Mouse (Mus musculus) ES-CJ7 (cell line): ENCODE measurements around the gene Shisa9.
"Not testable (repeated sequence)": the region's sequence is repeated elsewhere in the genome, so short reads cannot be mapped to it uniquely, and the experiment has no call there.

Source experiments
- DNase-seq: peaks from one replicate; pipeline ENCODE4 v3.0.0; 2011; ENCODE audit warnings: low read depth, low spot score

Gene Shisa9

GRCm38 (mm10) chr16:11983616-11984270 is at the start of gene Shisa9:
Shisa9 (plus strand) TSS chr16:11984113.
- peak; percentile 65 for DNase-seq

DNA sequence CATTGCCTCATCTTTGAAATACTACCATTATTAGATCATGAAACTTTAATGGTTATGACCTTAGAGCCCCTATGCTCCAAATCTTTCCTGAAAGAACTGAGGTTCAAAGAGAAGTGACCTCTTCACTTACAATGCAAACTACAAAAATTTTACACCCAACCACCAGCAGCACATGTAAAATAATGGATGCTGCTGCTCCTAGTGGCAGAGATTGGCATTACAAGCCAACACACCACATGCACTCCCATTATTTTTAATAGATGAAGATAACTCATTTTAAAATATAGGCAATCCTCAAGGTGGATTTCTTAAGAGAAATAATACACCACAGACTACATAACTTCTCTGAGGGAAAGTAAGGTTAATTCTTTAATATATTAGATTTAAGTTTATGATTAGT is 43.4 kb upstream of the Shisa9 start:
- DNase-seq = peak; percentile 18

DNA sequence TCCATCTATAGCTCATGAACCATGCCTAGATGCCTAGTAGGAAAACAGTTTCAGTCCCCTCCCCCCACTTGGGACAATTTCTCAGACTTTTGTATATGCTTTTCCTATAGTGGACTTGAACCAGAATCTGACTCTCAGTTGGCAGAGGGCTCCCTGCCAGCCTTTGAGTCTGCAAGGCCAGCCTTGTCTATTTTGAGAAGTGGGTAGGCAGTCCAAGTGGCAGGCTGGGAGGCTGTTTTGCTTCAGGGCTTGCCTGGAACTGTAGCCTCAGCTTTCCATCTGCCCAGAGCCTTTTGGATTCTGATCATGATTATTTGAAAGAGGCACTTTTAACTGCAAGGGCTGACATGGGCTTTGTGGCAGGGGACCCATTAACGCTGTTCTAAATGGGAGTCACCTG is 23.2 kb upstream of the Shisa9 start:
- DNase-seq = no peak

- DNase-seq = peak; percentile 73
These were observed 17.9 kb upstream of the Shisa9 start for GRCm38 (mm10) chr16:11966041-11966440.

DNA sequence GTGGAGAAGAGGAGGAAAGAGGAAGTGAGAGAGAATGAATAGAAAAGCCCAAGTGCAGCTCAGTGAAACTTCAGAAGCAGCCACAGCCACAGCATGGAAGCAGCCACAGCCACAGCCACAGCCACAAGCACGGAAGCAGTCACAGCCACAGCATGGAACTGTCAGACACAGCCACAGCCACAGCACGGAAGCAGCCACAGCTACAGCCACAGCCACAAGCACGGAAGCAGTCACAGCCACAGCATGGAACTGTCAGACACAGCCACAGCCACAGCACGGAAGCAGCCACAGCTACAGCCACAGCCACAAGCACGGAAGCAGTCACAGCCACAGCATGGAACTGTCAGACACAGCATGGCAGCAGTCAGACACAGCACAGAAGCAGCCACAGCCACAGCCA is 17.1 kb upstream of the Shisa9 start:
- not testable (repeated sequence) for DNase-seq

DNA sequence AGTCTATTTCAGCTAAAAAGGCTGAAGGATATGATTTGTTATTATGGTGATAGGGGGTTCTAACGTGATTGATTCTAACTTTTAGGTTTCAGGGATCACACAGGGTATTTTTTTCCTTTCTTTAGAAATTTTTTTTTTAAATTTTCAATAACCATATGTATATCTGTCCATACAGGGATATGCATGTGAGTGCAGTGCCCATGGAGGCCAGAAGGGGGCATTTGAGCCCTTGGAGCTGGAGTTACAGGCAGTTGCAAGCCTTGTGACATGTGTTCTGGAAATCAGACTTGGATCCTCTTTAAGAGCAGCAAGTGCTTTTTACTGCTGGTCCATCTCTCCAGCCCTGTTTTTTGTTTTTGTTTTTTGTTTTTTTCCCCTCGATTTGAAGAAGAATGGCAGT is 16.3 kb upstream of the Shisa9 start:
- DNase-seq = no peak

- DNase-seq = no peak
These were observed 10.2 kb upstream of the Shisa9 start for GRCm38 (mm10) chr16:11973707-11974106.

- DNase-seq = no peak
These were observed 7.2 kb upstream of the Shisa9 start for GRCm38 (mm10) chr16:11976737-11977136.

- peak; percentile 14 for DNase-seq
These were observed 3.1 kb upstream of the Shisa9 start for GRCm38 (mm10) chr16:11980764-11981163.

- no peak for DNase-seq
These were observed 752 bp upstream of the Shisa9 start for GRCm38 (mm10) chr16:11983106-11983615.

GRCm38 (mm10) chr16:11984271-11984791 is 418 bp downstream of the Shisa9 start:
- no peak for DNase-seq

GRCm38 (mm10) chr16:11987056-11987455 is 3.1 kb downstream of the Shisa9 start:
- DNase-seq = no peak

- DNase-seq = no peak
These were observed 21.3 kb downstream of the Shisa9 start for GRCm38 (mm10) chr16:12005177-12005576.

DNA sequence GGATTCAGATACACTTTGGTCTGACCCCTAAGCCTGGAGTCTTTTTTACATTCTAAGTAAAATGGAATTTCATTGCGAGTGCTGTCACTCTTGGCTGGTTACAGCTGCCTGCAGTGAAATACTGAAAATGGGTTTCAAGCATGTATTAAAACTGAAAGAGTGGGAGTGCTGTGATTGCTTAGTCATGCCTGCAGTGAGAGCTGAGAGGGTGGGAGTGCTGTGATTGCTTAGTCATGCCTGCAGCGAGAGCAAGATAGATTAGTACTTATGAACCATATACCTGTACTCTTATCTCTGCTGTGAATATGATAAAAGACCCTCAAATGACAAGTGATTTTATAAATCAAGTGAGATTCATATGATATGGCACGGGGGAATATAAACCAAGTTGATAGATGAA is 26.2 kb downstream of the Shisa9 start:
- DNase-seq = no peak

GRCm38 (mm10) chr16:12012747-12013146 is 28.8 kb downstream of the Shisa9 start:
- no peak for DNase-seq

- DNase-seq = no peak
These were observed 30.6 kb downstream of the Shisa9 start for GRCm38 (mm10) chr16:12014523-12014922.

DNA sequence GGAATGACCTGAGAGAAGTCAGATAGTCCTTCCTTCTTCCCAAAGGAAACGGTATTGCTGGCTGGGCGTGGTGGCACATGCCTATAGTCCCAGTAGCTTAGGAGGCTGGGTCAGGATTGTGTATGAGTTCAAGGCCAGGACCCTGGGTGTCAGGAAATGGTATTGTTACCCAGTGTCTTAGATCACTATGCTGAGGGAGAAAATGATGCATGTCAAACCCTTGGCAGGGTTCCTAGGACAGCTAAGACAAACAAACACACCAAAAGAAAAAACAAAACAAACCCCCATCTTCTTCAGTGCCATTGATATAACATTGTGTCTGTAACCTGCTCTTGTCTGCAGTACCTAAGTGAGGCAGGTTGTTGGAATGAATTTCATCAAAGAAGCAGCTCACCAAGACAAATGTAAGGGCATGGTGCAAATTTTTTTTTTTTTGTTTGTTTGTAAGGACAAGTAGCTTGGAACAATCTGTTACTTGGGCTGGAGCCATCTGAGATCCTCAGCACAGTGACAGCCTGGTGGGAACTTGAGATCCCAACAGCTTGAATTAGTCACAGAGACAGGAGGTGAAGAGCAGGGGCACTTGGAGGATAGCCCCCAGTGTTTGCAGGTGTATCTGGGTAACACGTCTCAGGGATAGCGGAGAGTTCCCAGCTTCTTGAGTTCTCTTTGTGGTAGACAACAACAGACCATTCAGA is 34.2 kb downstream of the Shisa9 start:
- no peak for DNase-seq

DNA sequence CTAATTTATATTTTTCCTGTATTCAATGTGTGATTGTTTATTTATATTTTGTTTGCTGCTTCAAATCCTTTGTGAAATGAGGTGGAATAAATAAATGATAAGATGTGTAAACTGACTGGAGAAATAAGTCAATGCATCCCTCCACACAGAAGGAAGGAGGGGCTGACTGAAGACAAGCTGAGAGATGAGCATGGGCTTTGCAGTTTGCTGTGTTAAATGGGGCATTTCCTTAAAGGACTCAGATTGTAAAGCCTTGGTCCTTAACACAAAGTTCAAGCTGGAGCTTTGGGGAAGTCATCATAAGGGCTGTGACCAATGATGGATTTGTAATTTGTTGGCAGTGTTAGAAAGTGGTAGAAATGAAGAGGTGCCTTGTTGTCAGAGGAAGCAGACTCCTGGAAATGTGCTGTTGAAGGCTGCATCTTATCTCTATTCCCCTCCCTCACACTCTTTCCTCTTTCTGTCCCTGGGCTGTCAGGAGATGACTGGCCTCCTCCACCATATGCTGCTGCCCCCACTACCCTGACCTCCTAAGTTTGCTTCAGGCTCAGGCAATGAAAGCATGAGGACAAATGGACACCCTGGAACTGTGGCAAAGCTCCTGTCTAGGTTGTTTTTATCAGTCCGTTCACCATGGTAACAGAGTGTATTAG is 36.3 kb downstream of the Shisa9 start:
- no peak for DNase-seq

DNA sequence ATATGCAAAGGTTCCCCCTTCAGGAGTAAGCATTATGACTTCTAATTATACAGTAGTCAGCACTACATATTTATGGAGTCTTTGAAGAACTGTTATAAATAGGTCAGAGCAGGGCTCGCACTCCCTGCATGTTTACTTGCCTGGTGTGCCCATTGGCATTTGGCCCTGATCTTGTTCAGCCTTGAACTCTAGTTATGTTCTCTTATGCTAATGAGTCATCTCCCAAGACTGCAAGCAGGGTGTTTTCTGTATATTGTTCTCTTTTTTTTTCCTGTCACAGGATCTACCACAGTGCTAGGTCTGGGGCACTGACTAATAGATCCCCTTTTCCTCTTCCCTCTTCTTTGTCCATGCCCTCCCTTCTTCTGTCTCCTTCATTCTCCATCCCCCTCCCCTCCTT is 48.5 kb downstream of the Shisa9 start:
- DNase-seq = no peak

- no peak for DNase-seq
These were observed 51.0 kb downstream of the Shisa9 start for GRCm38 (mm10) chr16:12034868-12035267.

DNA sequence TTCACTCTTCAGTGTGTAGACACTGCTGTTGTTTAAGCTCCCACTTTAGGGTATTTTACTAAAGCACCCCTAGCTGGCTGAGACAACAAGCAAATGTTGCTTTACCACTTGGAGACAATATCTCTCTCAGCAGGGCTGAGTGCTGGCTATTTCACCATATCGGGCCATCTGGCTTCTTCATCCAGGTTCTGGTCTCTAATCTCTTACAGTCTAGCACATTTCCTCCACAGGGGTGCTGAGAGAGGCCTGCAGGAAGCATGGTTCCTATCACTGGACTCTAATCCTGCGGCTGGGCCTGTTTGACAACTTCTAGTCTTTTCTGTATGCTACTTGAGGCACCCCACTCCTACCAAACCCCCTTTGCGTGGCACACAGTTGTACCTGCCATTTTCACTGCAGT is 51.7 kb downstream of the Shisa9 start:
- DNase-seq = no peak

DNA sequence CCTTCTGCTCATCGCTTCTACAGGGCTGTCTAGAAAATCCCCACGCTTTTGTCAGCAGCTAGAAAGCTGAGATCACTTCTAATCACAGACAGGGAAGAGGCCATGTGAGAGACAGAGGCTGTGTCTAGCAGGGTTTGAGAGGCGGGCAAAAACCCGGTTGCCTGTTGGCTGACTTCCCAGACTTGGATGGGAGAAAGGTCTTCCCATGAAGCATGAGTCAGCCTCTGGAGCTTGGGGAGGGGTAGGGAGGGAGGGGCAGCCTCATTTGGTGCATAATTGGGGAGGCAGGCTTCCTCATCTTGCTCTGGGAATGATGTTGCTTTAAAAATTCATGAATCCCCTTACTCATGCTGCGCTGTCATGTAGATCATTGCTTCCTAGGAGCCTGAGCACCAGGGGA is 57.0 kb downstream of the Shisa9 start:
- DNase-seq = no peak
